Mouse (Mus musculus) forebrain, postnatal 0 days (tissue): ENCODE results near the gene 2610318N02Rik. TPM values are rescaled to one million over a fixed set of nuclear protein-coding genes. Genes with fewer than 3 reads are reported as not detected.

ENCODE experiments used
- ATAC-seq: fragments of 200-750 bp; cut with Nextera tagmentation; 2 replicates; pipeline ENCODE4 v1.8.0; 2017; ENCODE audit warnings: mild to moderate bottlenecking, moderate library complexity
- DNase-seq: peaks from one replicate; pipeline ENCODE4 v3.0.0-alpha.2; 2015
- H3K27ac ChIP-seq: fragments of 300-500 bp; sonication (generic); 2 replicates; pipeline ENCODE4 v1.5.1; 2014; ENCODE audit warnings: low read depth, mild to moderate bottlenecking, antibody characterized with exemption, low read length, moderate library complexity, mixed read lengths
- H3K27me3 ChIP-seq: fragments of 300-500 bp; sonication (generic); 2 replicates; pipeline ENCODE4 v1.6.1; 2014; ENCODE audit warnings: mild to moderate bottlenecking, low read length, mixed read lengths; ENCODE audit not compliant: insufficient read depth
- H3K36me3 ChIP-seq: fragments of 300-500 bp; sonication (generic); 2 replicates; pipeline ENCODE4 v1.6.1; 2014; ENCODE audit warnings: mild to moderate bottlenecking, moderate library complexity; ENCODE audit not compliant: insufficient read depth
- H3K4me1 ChIP-seq: fragments of 300-500 bp; sonication (generic); 2 replicates; pipeline ENCODE4 v1.6.1; 2014; ENCODE audit warnings: antibody characterized with exemption; ENCODE audit not compliant: insufficient read depth
- H3K4me2 ChIP-seq: fragments of 300-500 bp; sonication (generic); 2 replicates; pipeline ENCODE4 v1.6.1; 2014; ENCODE audit warnings: low read depth, mild to moderate bottlenecking, moderate library complexity
- H3K4me3 ChIP-seq: fragments of 300-500 bp; sonication (generic); 2 replicates; pipeline ENCODE4 v1.5.1; 2014; ENCODE audit warnings: low read depth, low read length, mixed read lengths
- H3K9ac ChIP-seq: fragments of 300-500 bp; sonication (generic); 2 replicates; pipeline ENCODE4 v1.6.1; 2014; ENCODE audit warnings: mild to moderate bottlenecking
- H3K9me3 ChIP-seq: fragments of 300-500 bp; sonication (generic); 2 replicates; pipeline ENCODE4 v1.6.1; 2016; ENCODE audit warnings: low read length
- CTCF ChIP-seq: sonication (generic); IDR thresholded peaks from 2 replicates; pipeline ENCODE4 v1.5.1; 2016; ENCODE audit warnings: antibody characterized with exemption, control low read depth, low read depth
- WGBS: fragments of 180-500 bp; shearing (Covaris S2); extraction: QIAGEN DNeasy Blood & Tissue Kit; methylation state at CpG from one replicate; pipeline ENCODE4 v1.1.7; 2014; 5-methylcytosine and 5-hydroxymethylcytosine counted together
- polyA plus RNA-seq: library from polyadenylated mRNA; unstranded; fragments of >200 nt; fragmentation: Nextera tagmentation; extraction: Ambion mirVana; gene quantifications from 2 replicates; pipeline ENCODE4 v1.2.1, GENCODE M21; 2015
- total RNA-seq: library from RNA; depleted of rRNA; stranded (reverse); fragments of >200 nt; gene quantifications from 2 replicates; pipeline ENCODE4 v1.2.3, GENCODE M21; 2014

The 2610318N02Rik gene
- total and polyA plus RNA-seq, 2 experiments from 2014 or later: 3.8 to 10.1 TPM

DNA sequence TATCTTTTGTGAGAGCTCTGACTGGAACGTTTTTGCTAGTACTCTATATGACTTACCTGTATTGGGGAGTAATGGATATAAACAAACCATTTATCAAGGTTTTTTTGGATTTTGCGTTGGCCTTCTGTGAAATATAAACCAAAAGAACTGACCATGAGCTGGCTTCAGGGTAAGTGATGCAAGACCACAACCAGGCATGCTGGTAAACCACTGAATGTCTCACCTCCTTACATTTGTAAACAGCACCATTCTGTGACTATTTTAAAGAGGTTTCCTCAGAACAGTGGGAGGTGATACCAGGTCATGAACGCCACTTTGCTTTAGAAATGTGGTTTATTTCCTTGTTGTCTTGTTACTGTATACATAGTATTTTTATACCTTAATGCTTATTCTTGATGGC lies 38.7 kb downstream of the 2610318N02Rik start:
- no peak for TF ChIP-seq CTCF
- Histone ChIP-seq H3K27ac (no peak overlapping the region), H3K36me3 (peaks cover 93% of the 10 kb centered on the region), H3K9ac (no peak overlapping the region), H3K4me3 (no peak overlapping the region), H3K27me3 (no peaks in the 10 kb centered on the region), H3K4me1 (no peaks in the 10 kb centered on the region), H3K9me3 (no peaks in the 10 kb centered on the region), H3K4me2 (no peak overlapping the region)
- DNase-seq (no peak), ATAC-seq (no peak)
- 84% methylated on average over 3 of the region's 3 CpGs for WGBS

- H3K36me3 ChIP-seq: peaks cover 89% of the 10 kb centered on the region
Observed at GRCm38 (mm10) chr16:17085636-17086035, 39.3 kb downstream of the 2610318N02Rik start.

GRCm38 (mm10) chr16:17082121-17082792 lies 42.7 kb downstream of the 2610318N02Rik start:
- no peaks in the 10 kb centered on the region for H3K27me3 ChIP-seq
- H3K4me2 ChIP-seq: no peak overlapping the region
- H3K9ac ChIP-seq: no peak overlapping the region
- H3K4me3 ChIP-seq: no peak overlapping the region
- WGBS: 87% methylated on average over 6 of the region's 6 CpGs
- no peaks in the 10 kb centered on the region for H3K4me1 ChIP-seq
- DNase-seq (no peak), ATAC-seq (no peak)
- no peaks in the 10 kb centered on the region for H3K9me3 ChIP-seq
- peaks cover 68% of the 10 kb centered on the region for H3K36me3 ChIP-seq
- TF ChIP-seq CTCF: no peak
- H3K27ac ChIP-seq: no peak overlapping the region

More at GRCm38 (mm10) chr16:17085636-17086035, 39.3 kb downstream of the 2610318N02Rik start:
- ATAC-seq (no peak), DNase-seq (no peak)
- Histone ChIP-seq H3K27ac (no peak overlapping the region), H3K9me3 (no peaks in the 10 kb centered on the region), H3K4me3 (no peak overlapping the region), H3K27me3 (no peaks in the 10 kb centered on the region), H3K9ac (no peak overlapping the region), H3K4me2 (no peak overlapping the region), H3K4me1 (no peaks in the 10 kb centered on the region)
- WGBS: 97% methylated on average over 4 of the region's 4 CpGs
- TF ChIP-seq CTCF: no peak

GRCm38 (mm10) chr16:17078101-17078500 lies 46.9 kb downstream of the 2610318N02Rik start:
- ATAC-seq: no peak; the same call in 1 of the 2 replicates
- DNase-seq: no peak
- Histone ChIP-seq H3K9me3 (no peaks in the 10 kb centered on the region), H3K36me3 (peaks cover 43% of the 10 kb centered on the region), H3K4me2 (no peak overlapping the region), H3K9ac (no peak overlapping the region), H3K27ac (no peak overlapping the region), H3K4me1 (0 out of 2 replicates have a peak, but pooled peaks cover 7% of the 10 kb centered on the region), H3K4me3 (no peak overlapping the region), H3K27me3 (no peaks in the 10 kb centered on the region)
- TF ChIP-seq CTCF: no peak
- 44% methylated on average over 7 of the region's 7 CpGs for WGBS

- Histone ChIP-seq H3K9ac (no peak overlapping the region), H3K27ac (no peak overlapping the region), H3K27me3 (no peaks in the 10 kb centered on the region), H3K4me2 (no peak overlapping the region), H3K4me1 (0 out of 2 replicates have a peak, but pooled peaks cover 7% of the 10 kb centered on the region), H3K4me3 (no peak overlapping the region), H3K36me3 (peaks cover 30% of the 10 kb centered on the region), H3K9me3 (no peaks in the 10 kb centered on the region)
- TF ChIP-seq CTCF: no peak
- ATAC-seq: no peak
- no peak for DNase-seq
Observed at GRCm38 (mm10) chr16:17076869-17077268, 48.1 kb downstream of the 2610318N02Rik start.

- peak; percentile 19; the same call in 1 of the 2 replicates for TF ChIP-seq CTCF
- Histone ChIP-seq H3K36me3 (peaks cover 25% of the 10 kb centered on the region), H3K4me1 (0 out of 2 replicates have a peak, but pooled peaks cover 7% of the 10 kb centered on the region), H3K9me3 (no peaks in the 10 kb centered on the region), H3K27me3 (no peaks in the 10 kb centered on the region), H3K4me2 (no peak overlapping the region), H3K4me3 (no peak overlapping the region), H3K27ac (no peak overlapping the region), H3K9ac (no peak overlapping the region)
- no peak for DNase-seq
- ATAC-seq: no peak
- WGBS: 92% methylated on average over 2 of the region's 2 CpGs
Observed at GRCm38 (mm10) chr16:17076301-17076700, 48.7 kb downstream of the 2610318N02Rik start.

GRCm38 (mm10) chr16:17073000-17073399 lies 52.0 kb downstream of the 2610318N02Rik start:
- Histone ChIP-seq H3K4me2 (no peak overlapping the region), H3K27me3 (no peaks in the 10 kb centered on the region), H3K27ac (peak overlapping the region; percentile 59; the same call in 1 of the 2 replicates), H3K9ac (no peak overlapping the region), H3K9me3 (no peaks in the 10 kb centered on the region), H3K4me1 (peaks cover 10% of the 10 kb centered on the region; the same call in 1 of the 2 replicates), H3K4me3 (no peak overlapping the region), H3K36me3 (peaks cover 16% of the 10 kb centered on the region)
- DNase-seq: peak; percentile 64
- no peak for TF ChIP-seq CTCF
- no peak for ATAC-seq
- WGBS: 89% methylated on average over 7 of the region's 7 CpGs
